ENCODE assay signal across 21 mouse cellular contexts in the genomic region with DNA sequence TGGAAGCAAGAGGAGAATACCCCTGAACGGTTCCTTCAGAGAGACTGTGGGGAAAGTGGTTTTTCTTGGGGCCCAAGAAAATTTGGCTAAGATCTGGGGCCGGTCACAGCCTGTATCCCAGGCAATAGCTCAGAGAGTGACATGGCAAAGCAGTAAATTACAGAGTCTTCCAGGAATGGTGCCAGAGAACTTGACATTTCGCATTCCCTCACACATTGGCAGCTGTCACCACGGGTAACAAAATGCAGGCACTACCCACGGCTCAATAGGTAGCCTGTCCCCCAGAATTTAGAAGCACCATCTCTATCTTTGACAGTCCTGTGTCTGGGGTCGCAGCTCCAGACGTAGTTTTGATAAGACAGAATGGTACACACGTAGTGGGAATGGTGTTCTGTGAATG.
DNase-seq lines count a peak whose midpoint lies in the region; ATAC-seq lines count a peak whose summit lies in the region.
"Had no signal": no experiment of that assay in that cellular context is flagged by ENCODE, and none has a peak within 500 bp of the region (broad histone marks: within the 10 kb centered on the region; RNA-seq: fewer than 3 reads in every experiment).

No protein-coding gene starts in this region.

- H3K36me3 ChIP-seq in heart, embryonic 10.5 days = no peaks in the 10 kb centered on the region
- no peaks in the 10 kb centered on the region for H3K36me3 ChIP-seq in heart, embryonic 16.5 days (ENCODE audit: control insufficient read depth, insufficient read depth)
- H3K36me3 ChIP-seq: embryonic facial prominence, embryonic 12.5 days; liver, embryonic 12.5 days; midbrain, embryonic 15.5 days had no signal

- WGBS in heart, embryonic 10.5 days = 32% methylated on average over 8 of the region's 8 CpGs
- WGBS in heart, embryonic 16.5 days = 30% methylated on average over 8 of the region's 8 CpGs

- no peak overlapping the region for H3K27ac ChIP-seq in heart, embryonic 10.5 days
- H3K27ac ChIP-seq in heart, embryonic 16.5 days (ENCODE audit: low read length) = peak overlapping the region; percentile 85
- H3K27ac ChIP-seq: embryonic facial prominence, embryonic 12.5 days; hindbrain, embryonic 14.5 days; liver, embryonic 12.5 days; midbrain, embryonic 15.5 days had no signal

- peak; percentile 93 for ATAC-seq in heart, embryonic 16.5 days (replicated peaks; ENCODE audit: extremely low read depth, insufficient read depth, low FRiP score)
- ATAC-seq: forebrain, embryonic 14.5 days; liver, embryonic 12.5 days; midbrain, embryonic 15.5 days had no signal

- H3K9ac ChIP-seq in heart, embryonic 16.5 days (ENCODE audit: low read length) = no peak overlapping the region
- H3K9ac ChIP-seq: embryonic facial prominence, embryonic 12.5 days; hindbrain, embryonic 14.5 days; liver, embryonic 12.5 days; midbrain, embryonic 15.5 days had no signal

- no peaks in the 10 kb centered on the region for H3K9me3 ChIP-seq in heart, embryonic 10.5 days
- peaks cover 8% of the 10 kb centered on the region for H3K9me3 ChIP-seq in heart, embryonic 16.5 days (replicated peaks; ENCODE audit: control insufficient read depth, low read length)
- H3K9me3 ChIP-seq: midbrain, embryonic 15.5 days had no signal

- peak overlapping the region; percentile 27; the same call in 1 of the 2 replicates for H3K4me2 ChIP-seq in heart, embryonic 16.5 days (ENCODE audit: low read depth, low read length)
- H3K4me2 ChIP-seq: embryonic facial prominence, embryonic 12.5 days; hindbrain, embryonic 14.5 days; liver, embryonic 12.5 days; midbrain, embryonic 15.5 days had no signal

- no peak overlapping the region for H3K4me3 ChIP-seq in heart, embryonic 10.5 days
- no peak overlapping the region for H3K4me3 ChIP-seq in heart, embryonic 16.5 days (ENCODE audit: low read length)
- H3K4me3 ChIP-seq: embryonic facial prominence, embryonic 12.5 days; erythroblast, embryonic 14.5 days; liver, embryonic 12.5 days; midbrain, embryonic 15.5 days; myocyte had no signal

- peak; percentile 93 for DNase-seq in heart, adult 11 months
- DNase-seq in heart, embryonic 10.5 days (ENCODE audit: low spot score) = no peak
- peak; percentile 24 to 56 for DNase-seq in heart, adult 9 months (ENCODE audit: low spot score in 2 of 2)
- no peak for DNase-seq in liver
- no peak for DNase-seq in lung, postnatal 25 days (ENCODE audit: low spot score)
- DNase-seq in adrenal gland, postnatal 36 days = no peak
- DNase-seq: adrenal gland, adult 2 months; cerebellum, adult 9-11 months; kidney, adult 8-10 months; kidney, postnatal 36 days; lung, adult 2 months; lung, postnatal 36 days; right cerebral cortex, postnatal 14 days had no signal

- H3K27me3 ChIP-seq in heart, embryonic 10.5 days (ENCODE audit: insufficient read depth, poor library complexity, severe bottlenecking) = no peaks in the 10 kb centered on the region
- no peaks in the 10 kb centered on the region for H3K27me3 ChIP-seq in heart, embryonic 16.5 days (ENCODE audit: control insufficient read depth, insufficient read depth, low read length)
- H3K27me3 ChIP-seq: embryonic facial prominence, embryonic 12.5 days; liver, embryonic 12.5 days; midbrain, embryonic 15.5 days had no signal

- H3K4me1 ChIP-seq in heart, embryonic 10.5 days = peaks cover 6% of the 10 kb centered on the region
- peaks cover 4% of the 10 kb centered on the region; the same call in 1 of the 2 replicates for H3K4me1 ChIP-seq in heart, embryonic 16.5 days (ENCODE audit: control insufficient read depth, insufficient read depth, low read length)
- H3K4me1 ChIP-seq: embryonic facial prominence, embryonic 12.5 days; liver, embryonic 12.5 days; midbrain, embryonic 15.5 days had no signal

Comparison
In these comparisons a context has a peak if more than half of its experiments do, and no peak if none do; other contexts are left out.
1. DNase-seq: peak in heart, adult 11 months (single experiment) and heart, adult 9 months (2 of 2); none in heart, embryonic 10.5 days (single experiment), liver (single experiment), lung, postnatal 25 days (single experiment) and adrenal gland, postnatal 36 days (0 of 2).